Mouse (Mus musculus) testis, adult 2 months (tissue): Measurements from ENCODE around the gene Rictor. TPM values are rescaled to one million over a fixed set of nuclear protein-coding genes. Genes with fewer than 3 reads are reported as not detected.

ENCODE experiments used
- H3K27ac ChIP-seq: fragments of 200-500 bp; 2 replicates; pipeline ENCODE4 v1.5.1; 2012; ENCODE audit warnings: low read depth, low read length; ENCODE audit not compliant: control insufficient read depth, insufficient read depth
- H3K27me3 ChIP-seq: fragments of 200-500 bp; 2 replicates; pipeline ENCODE4 v1.6.1; 2012; ENCODE audit warnings: mild to moderate bottlenecking, low read length, moderate library complexity; ENCODE audit not compliant: control insufficient read depth, insufficient read depth
- H3K36me3 ChIP-seq: fragments of 200-500 bp; 2 replicates; pipeline ENCODE4 v1.6.1; 2012; ENCODE audit warnings: mild to moderate bottlenecking, low read length; ENCODE audit not compliant: control insufficient read depth, insufficient read depth
- H3K4me1 ChIP-seq: fragments of 200-500 bp; 2 replicates; pipeline ENCODE4 v1.6.1; 2012; ENCODE audit warnings: low read length; ENCODE audit not compliant: control insufficient read depth, insufficient read depth
- H3K4me3 ChIP-seq: fragments of 200-500 bp; 2 replicates; pipeline ENCODE4 v1.5.1; 2012; ENCODE audit warnings: low read depth, mild to moderate bottlenecking, low read length, moderate library complexity, mixed read lengths; ENCODE audit not compliant: control insufficient read depth
- CTCF ChIP-seq: fragments of 200-500 bp; IDR thresholded peaks from 2 replicates; pipeline ENCODE4 v1.5.1; 2012; ENCODE audit warnings: low read depth, mild to moderate bottlenecking, inconsistent platforms, low read length, moderate library complexity; ENCODE audit not compliant: control insufficient read depth, insufficient read depth, insufficient replicate concordance
- POLR2A ChIP-seq: fragments of 200-500 bp; IDR thresholded peaks from 2 replicates; pipeline ENCODE4 v1.6.1; 2012; ENCODE audit warnings: low read depth, mild to moderate bottlenecking, inconsistent platforms, low read length, moderate library complexity; ENCODE audit not compliant: control insufficient read depth
- polyA plus RNA-seq: library from polyadenylated mRNA; depleted of rRNA; stranded (reverse); fragments of >200 nt; gene quantifications from 2 replicates; pipeline ENCODE4 v1.2.3, GENCODE M21; 2012

Gene Rictor
- polyA plus RNA-seq, 1 experiment, result 5.4 TPM

DNA sequence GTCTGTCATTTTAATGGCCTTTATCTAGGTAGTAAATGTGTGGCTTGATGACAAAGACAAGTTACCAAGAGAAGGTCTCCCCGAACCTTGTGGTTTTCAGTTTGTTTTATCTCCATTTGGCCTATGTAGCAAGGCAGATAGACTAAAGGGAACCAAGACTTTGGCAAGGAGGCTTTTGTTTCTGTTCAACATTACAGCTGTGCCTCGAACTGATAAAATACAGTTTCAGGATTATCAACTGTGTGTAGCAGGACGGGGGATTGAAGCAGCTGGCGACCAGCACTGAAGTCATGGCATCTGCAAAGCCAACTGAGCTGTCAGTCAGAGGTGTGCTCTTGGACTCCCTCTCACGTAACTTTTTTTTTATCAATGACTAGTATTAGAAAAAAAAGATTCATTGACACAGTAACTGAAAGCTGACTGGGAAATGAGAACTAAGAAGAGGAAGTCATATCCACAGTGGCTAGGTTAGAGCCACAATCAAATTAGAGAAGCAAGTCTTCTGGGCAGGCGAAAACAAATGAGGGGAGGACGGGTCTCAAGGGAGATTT is 2.8 kb upstream of the Rictor start:
- Histone ChIP-seq H3K27me3 (no peaks in the 10 kb centered on the region), H3K36me3 (no peaks in the 10 kb centered on the region), H3K4me1 (peaks cover 4% of the 10 kb centered on the region), H3K4me3 (no peak overlapping the region), H3K27ac (no peak overlapping the region)
- TF ChIP-seq POLR2A (no peak), CTCF (no peak)

DNA sequence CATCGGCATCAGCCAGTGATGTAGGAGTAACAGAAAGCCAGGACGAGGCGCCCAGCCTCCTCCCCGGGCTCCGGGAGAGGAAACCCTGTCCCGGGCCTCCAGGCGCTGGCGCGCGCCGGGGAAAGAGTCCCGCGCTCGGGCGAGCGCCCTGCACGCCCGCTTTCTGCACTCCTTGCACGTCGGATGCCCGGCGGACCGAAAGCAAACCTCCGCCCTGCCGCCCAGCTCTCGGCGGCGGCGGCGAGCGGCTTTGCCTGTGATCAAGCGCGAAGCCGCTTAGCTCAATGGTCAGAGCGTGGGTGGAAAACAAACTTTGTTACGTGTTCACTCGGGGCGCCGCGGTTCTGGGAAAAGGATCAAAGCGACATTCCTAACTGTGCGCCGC is 636 bp upstream of the Rictor start:
- no peaks in the 10 kb centered on the region for H3K36me3 ChIP-seq
- TF ChIP-seq CTCF (no peak), POLR2A (no peak)
- H3K4me3 ChIP-seq, result peak overlapping the region; percentile 93
- H3K27ac ChIP-seq, result peak overlapping the region; percentile 57; the same call in 1 of the 2 replicates
- H3K27me3 ChIP-seq, result no peaks in the 10 kb centered on the region
- H3K4me1 ChIP-seq, result peaks cover 4% of the 10 kb centered on the region

DNA sequence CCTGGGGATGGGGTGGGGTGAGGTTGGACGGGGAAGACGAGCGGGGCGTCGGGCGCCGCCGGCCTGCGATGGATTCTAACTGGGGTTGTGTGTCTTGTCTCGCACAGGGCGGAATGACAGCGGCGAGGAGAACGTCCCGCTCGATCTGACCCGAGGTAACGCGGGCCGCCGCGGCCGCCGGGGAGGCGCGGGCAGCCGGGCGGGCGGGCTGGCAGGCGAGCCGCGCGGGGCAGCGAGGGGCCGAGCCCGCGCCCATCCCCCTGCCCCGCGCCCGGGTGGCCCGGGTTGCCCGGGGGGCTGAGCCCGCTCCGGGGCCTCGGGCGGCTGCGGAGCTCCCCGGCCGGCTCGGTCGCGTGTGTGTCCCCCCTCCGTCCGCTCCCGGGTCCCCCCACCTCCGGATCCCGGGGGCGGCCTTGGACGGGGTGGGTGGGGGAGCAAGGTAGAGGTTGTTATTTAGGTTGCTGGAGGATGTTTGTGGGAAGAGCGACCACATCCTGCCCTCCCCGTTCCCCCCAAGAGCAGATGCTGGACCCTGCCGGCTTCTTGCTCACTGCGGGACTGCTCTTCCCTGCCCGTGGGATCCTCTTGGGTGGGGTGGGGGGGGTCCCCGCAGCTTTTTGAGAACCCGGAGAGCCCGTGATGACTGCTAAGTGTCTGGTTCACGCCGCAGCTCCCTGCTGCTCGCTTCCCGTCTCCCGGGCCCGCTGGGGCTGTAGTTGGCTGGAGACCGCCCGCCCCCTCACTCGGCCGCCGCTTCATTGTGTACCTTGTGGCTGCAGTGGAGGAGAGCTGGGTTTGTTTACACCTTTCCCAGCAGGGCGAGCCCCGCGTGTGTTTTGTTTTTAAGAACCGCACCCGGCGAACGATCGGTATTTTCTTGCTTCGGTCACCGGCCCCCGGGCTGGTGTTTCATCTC is 605 bp downstream of the Rictor start:
- peak overlapping the region; percentile 82 for H3K27ac ChIP-seq
- peaks cover 4% of the 10 kb centered on the region for H3K4me1 ChIP-seq
- peak overlapping the region; percentile 92 for H3K4me3 ChIP-seq
- H3K27me3 ChIP-seq, result no peaks in the 10 kb centered on the region
- no peaks in the 10 kb centered on the region for H3K36me3 ChIP-seq
- TF ChIP-seq POLR2A, result peak; percentile 23; the same call in 1 of the 2 replicates
- TF ChIP-seq CTCF, result no peak

DNA sequence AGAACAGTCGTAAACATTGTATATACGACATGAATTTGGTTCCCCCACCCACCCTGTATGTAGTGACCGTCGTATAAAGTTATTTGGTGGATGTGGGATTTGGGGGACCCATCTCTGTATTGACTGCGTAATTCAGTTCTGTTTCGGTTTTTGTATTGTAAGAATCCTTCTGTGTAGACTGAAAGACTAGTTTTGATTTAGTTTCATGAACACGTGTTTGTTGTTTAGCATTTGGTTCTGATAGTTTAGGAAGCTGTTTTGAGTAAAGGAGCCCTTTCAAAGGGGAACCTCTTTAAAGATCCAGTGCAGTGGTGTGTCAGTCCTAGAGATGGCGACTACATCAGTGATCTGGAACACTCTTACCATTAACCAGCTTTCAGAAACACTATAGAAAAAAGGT is 1.4 kb downstream of the Rictor start:
- Histone ChIP-seq H3K4me3 (peak overlapping the region; percentile 92; the same call in 1 of the 2 replicates), H3K36me3 (no peaks in the 10 kb centered on the region), H3K27ac (no peak overlapping the region), H3K4me1 (peaks cover 4% of the 10 kb centered on the region), H3K27me3 (no peaks in the 10 kb centered on the region)
- TF ChIP-seq CTCF (no peak), POLR2A (no peak)

DNA sequence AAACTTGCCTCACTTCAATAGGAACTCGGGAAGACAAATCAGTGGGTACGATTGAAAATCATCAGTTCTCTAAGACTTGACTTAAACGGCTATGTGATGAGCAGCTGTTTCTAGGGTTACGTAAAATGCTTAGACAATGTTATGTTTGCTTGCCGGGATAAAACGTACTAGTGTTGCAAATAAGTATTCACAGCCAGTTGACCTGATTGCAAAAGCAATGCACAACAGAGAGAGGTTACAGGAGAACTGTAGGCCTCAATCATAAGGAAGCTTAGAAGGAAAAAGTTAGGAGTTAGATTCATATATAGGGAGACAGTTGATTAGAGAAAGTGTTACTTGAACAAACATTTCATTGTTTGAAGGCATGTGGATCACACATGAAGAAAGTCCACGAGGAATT is 2.2 kb downstream of the Rictor start:
- Histone ChIP-seq H3K27ac (no peak overlapping the region), H3K36me3 (no peaks in the 10 kb centered on the region), H3K27me3 (no peaks in the 10 kb centered on the region), H3K4me3 (no peak overlapping the region), H3K4me1 (peaks cover 8% of the 10 kb centered on the region)
- TF ChIP-seq POLR2A (no peak), CTCF (no peak)

DNA sequence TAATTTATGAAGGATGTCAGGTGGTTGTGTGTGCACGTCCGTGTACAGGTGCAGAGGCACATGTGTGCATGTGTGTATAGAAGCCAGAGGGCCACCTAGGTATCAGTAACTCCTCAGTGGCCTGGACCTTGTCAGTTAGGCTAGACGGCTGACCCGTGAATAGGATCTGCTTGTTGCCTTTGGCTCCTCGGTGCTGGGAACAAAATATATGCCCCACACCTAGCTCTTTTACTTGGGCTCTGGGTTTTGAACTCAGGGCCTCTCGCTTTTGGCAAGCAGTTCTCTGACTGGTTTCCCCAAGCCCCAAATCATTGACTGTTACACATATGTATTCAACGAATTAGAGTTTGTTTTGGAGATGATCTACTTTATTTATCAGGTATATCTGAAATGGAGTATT is 3.0 kb downstream of the Rictor start:
- H3K36me3 ChIP-seq, result no peaks in the 10 kb centered on the region
- peaks cover 8% of the 10 kb centered on the region for H3K4me1 ChIP-seq
- TF ChIP-seq CTCF (no peak), POLR2A (no peak)
- no peak overlapping the region for H3K4me3 ChIP-seq
- H3K27me3 ChIP-seq, result no peaks in the 10 kb centered on the region
- H3K27ac ChIP-seq, result no peak overlapping the region

DNA sequence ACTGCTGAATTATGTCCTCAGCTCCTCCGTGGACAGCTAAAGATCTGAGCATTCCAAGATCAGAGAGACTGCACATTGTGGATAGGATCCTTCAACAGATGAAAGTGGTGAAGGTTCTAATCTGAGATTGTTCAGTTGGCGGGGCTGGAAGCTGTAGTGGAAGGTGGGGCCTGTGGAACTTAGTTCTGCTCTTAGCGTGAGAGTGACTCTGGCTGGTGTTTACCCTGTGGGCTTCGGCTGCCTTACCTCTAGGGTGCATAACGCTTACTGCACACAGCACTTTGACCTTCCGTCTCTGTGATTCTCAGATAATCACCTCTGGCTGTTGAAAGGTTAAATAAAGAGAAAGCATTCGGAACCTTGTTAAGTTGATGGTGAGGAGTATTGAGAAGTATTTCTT is 6.6 kb downstream of the Rictor start:
- H3K4me1 ChIP-seq, result peaks cover 4% of the 10 kb centered on the region
- H3K27ac ChIP-seq, result no peak overlapping the region
- no peaks in the 10 kb centered on the region for H3K36me3 ChIP-seq
- no peak for TF ChIP-seq POLR2A
- no peak for TF ChIP-seq CTCF
- no peaks in the 10 kb centered on the region for H3K27me3 ChIP-seq
- no peak overlapping the region for H3K4me3 ChIP-seq
